ENCODE assay signal across 9 mouse cellular contexts in genomic region chr4:154637468-154638319, GRCm38 (mm10). TPM values are rescaled to one million over a fixed set of nuclear protein-coding genes. Genes with fewer than 3 reads are reported as not detected.
DNase-seq lines count a peak whose midpoint lies in the region; ATAC-seq lines count a peak whose summit lies in the region.
"Had no signal": no experiment of that assay in that cellular context is flagged by ENCODE, and none has a peak within 500 bp of the region (broad histone marks: within the 10 kb centered on the region; RNA-seq: fewer than 3 reads in every experiment).

No protein-coding gene starts in this region.

- H3K27me3 ChIP-seq in erythroblast, embryonic 14.5 days (ENCODE audit: control insufficient read depth): peaks cover 100% of the 10 kb centered on the region
- H3K27me3 ChIP-seq in embryonic facial prominence, embryonic 15.5 days: peaks cover 97% of the 10 kb centered on the region
- H3K27me3 ChIP-seq in intestine, embryonic 14.5 days (replicated peaks; ENCODE audit: control insufficient read depth, insufficient read depth, low read length): peaks cover 87% of the 10 kb centered on the region
- peaks cover 75% of the 10 kb centered on the region for H3K27me3 ChIP-seq in midbrain, embryonic 15.5 days (replicated peaks)

- peak overlapping the region; percentile 89 for H3K27ac ChIP-seq in embryonic facial prominence, embryonic 15.5 days (replicated peaks)
- peak overlapping the region; percentile 73 for H3K27ac ChIP-seq in intestine, embryonic 14.5 days (ENCODE audit: low read depth)
- H3K27ac ChIP-seq in midbrain, embryonic 15.5 days: peak overlapping the region; percentile 51

- ATAC-seq in erythroblast, adult 5-6 weeks (replicated peaks; ENCODE audit: low FRiP score, poor library complexity, severe bottlenecking): no peak
- no peak for ATAC-seq in embryonic facial prominence, embryonic 15.5 days (ENCODE audit: insufficient number of reproducible peaks, low FRiP score, low TSS enrichment, low read depth)
- ATAC-seq in intestine, embryonic 14.5 days (replicated peaks; ENCODE audit: low FRiP score, low TSS enrichment, low read depth): no peak
- no peak for ATAC-seq in midbrain, embryonic 15.5 days (replicated peaks)

- peak overlapping the region; percentile 31 for H3K9ac ChIP-seq in embryonic facial prominence, embryonic 15.5 days
- peak overlapping the region; percentile 60 for H3K9ac ChIP-seq in intestine, embryonic 14.5 days (ENCODE audit: low read length)
- H3K9ac ChIP-seq in midbrain, embryonic 15.5 days: peak overlapping the region; percentile 3; the same call in 1 of the 2 replicates

- DNase-seq in intestine, embryonic 14.5 days (ENCODE audit: low spot score): peak; percentile 70
- no peak for DNase-seq in urinary bladder, postnatal 25 days (ENCODE audit: low spot score)
- DNase-seq in Muller cell, postnatal 12 days (ENCODE audit: inconsistent ontology term): no peak
- DNase-seq in ovary, adult 18-20 months (ENCODE audit: low spot score): no peak

- H3K9me3 ChIP-seq in erythroblast, embryonic 14.5 days (ENCODE audit: control insufficient read depth, low read length): peaks cover 2% of the 10 kb centered on the region; the same call in 1 of the 2 replicates
- H3K9me3 ChIP-seq in embryonic facial prominence, embryonic 15.5 days (replicated peaks): no peaks in the 10 kb centered on the region
- no peaks in the 10 kb centered on the region for H3K9me3 ChIP-seq in intestine, embryonic 14.5 days (ENCODE audit: control insufficient read depth, low read length)
- H3K9me3 ChIP-seq in midbrain, embryonic 15.5 days: no peaks in the 10 kb centered on the region

- H3K4me2 ChIP-seq in embryonic facial prominence, embryonic 15.5 days (replicated peaks): peak overlapping the region; percentile 93
- peak overlapping the region; percentile 87 for H3K4me2 ChIP-seq in intestine, embryonic 14.5 days (ENCODE audit: low read length)
- peak overlapping the region; percentile 57 for H3K4me2 ChIP-seq in midbrain, embryonic 15.5 days

- H3K36me3 ChIP-seq in erythroblast, embryonic 14.5 days (ENCODE audit: control insufficient read depth): no peaks in the 10 kb centered on the region
- H3K36me3 ChIP-seq in embryonic facial prominence, embryonic 15.5 days: no peaks in the 10 kb centered on the region
- no peaks in the 10 kb centered on the region for H3K36me3 ChIP-seq in intestine, embryonic 14.5 days (ENCODE audit: control insufficient read depth, insufficient read depth, low read length)
- no peaks in the 10 kb centered on the region for H3K36me3 ChIP-seq in midbrain, embryonic 15.5 days (replicated peaks)

- WGBS in embryonic facial prominence, embryonic 15.5 days: 1% methylated on average over 59 of the region's 73 CpGs
- 1% methylated on average over 60 of the region's 73 CpGs for WGBS in intestine, embryonic 14.5 days
- 1% methylated on average over 65 of the region's 73 CpGs for WGBS in midbrain, embryonic 15.5 days

- H3K4me1 ChIP-seq in erythroblast, embryonic 14.5 days (ENCODE audit: control insufficient read depth): no peaks in the 10 kb centered on the region
- H3K4me1 ChIP-seq in embryonic facial prominence, embryonic 15.5 days: peaks cover 41% of the 10 kb centered on the region
- peaks cover 18% of the 10 kb centered on the region for H3K4me1 ChIP-seq in intestine, embryonic 14.5 days (replicated peaks; ENCODE audit: control insufficient read depth, insufficient read depth, low read length)
- H3K4me1 ChIP-seq in midbrain, embryonic 15.5 days: peaks cover 41% of the 10 kb centered on the region

- peak overlapping the region; percentile 20 for H3K4me3 ChIP-seq in erythroblast, embryonic 14.5 days (replicated peaks)
- H3K4me3 ChIP-seq in embryonic facial prominence, embryonic 15.5 days (replicated peaks): peak overlapping the region; percentile 65
- H3K4me3 ChIP-seq in intestine, embryonic 14.5 days (ENCODE audit: low read depth, low read length): peak overlapping the region; percentile 58
- H3K4me3 ChIP-seq in midbrain, embryonic 15.5 days: peak overlapping the region; percentile 42

RNA-seq across cellular contexts. Expression of gene Prdm16, which starts 1.0 kb away (rescaled TPM):
- polyA plus RNA-seq in erythroblast, embryonic 14.5 days (2012): 0.03 and 0.12 TPM in 2 replicates
- 2.1 TPM in 1 of 2 replicates, not detected in the other for total RNA-seq in erythroblast, adult 5-6 weeks (2015; ENCODE audit: low replicate concordance)
- total RNA-seq in erythroblast, adult 5-6 weeks (2017; ENCODE audit: low replicate concordance): 1.7 and 3.0 TPM in 2 replicates
- 10.9 and 12.5 TPM in 2 replicates for polyA plus RNA-seq in embryonic facial prominence, embryonic 15.5 days (2015; fragmentation: Nextera tagmentation; extraction: Ambion mirVana)
- 14.2 and 19.7 TPM in 2 replicates for polyA plus RNA-seq in intestine, embryonic 14.5 days (2014; fragmentation: Nextera tagmentation; extraction: Ambion mirVana)
- polyA plus RNA-seq in midbrain, embryonic 15.5 days (2015; fragmentation: Nextera tagmentation; extraction: Ambion mirVana): 11.2 and 11.5 TPM in 2 replicates

RNA-seq across cellular contexts. Expression of gene Actrt2, which starts 30.0 kb away (rescaled TPM):
- polyA plus RNA-seq in erythroblast, embryonic 14.5 days (2012): not detected in 2 replicates
- total RNA-seq in erythroblast, adult 5-6 weeks (2015; ENCODE audit: low replicate concordance): not detected in 2 replicates
- not detected in 2 replicates for total RNA-seq in erythroblast, adult 5-6 weeks (2017; ENCODE audit: low replicate concordance)
- polyA plus RNA-seq in embryonic facial prominence, embryonic 15.5 days (2015; fragmentation: Nextera tagmentation; extraction: Ambion mirVana): not detected in 2 replicates
- polyA plus RNA-seq in intestine, embryonic 14.5 days (2014; fragmentation: Nextera tagmentation; extraction: Ambion mirVana): not detected in 2 replicates
- not detected in 2 replicates for polyA plus RNA-seq in midbrain, embryonic 15.5 days (2015; fragmentation: Nextera tagmentation; extraction: Ambion mirVana)
- total RNA-seq: layer of hippocampus, adult 18-20 months had no signal

Comparison
In these comparisons a context has a peak if more than half of its experiments do, and no peak if none do; other contexts are left out.
1. H3K9ac ChIP-seq: peak in every context shown above with its lines; median percentile 60 in intestine, embryonic 14.5 days; 31 in embryonic facial prominence, embryonic 15.5 days; 3 in midbrain, embryonic 15.5 days.
2. RNA of gene Prdm16, which starts 1.0 kb away (polyA plus RNA-seq): 14.2 to 19.7 TPM in intestine, embryonic 14.5 days, 10.9 to 12.5 TPM in embryonic facial prominence, embryonic 15.5 days and 11.2 to 11.5 TPM in midbrain, embryonic 15.5 days; 0.03 to 0.12 TPM in erythroblast, embryonic 14.5 days; every median in the first group is over 10 times any median in the second.
3. Peak in every context shown above with its lines, with median percentiles within 50 percentile points of each other: H3K4me3 ChIP-seq, H3K27ac ChIP-seq and H3K4me2 ChIP-seq.